Mouse (Mus musculus): ENCODE results near the gene Cbx7. TPM values are rescaled to one million over a fixed set of nuclear protein-coding genes. Genes with fewer than 3 reads are reported as not detected.

Gene Cbx7
- total and polyA plus RNA-seq, 3 experiments = 8.1 to 12.4 (median 12.1) TPM

GRCm38 (mm10) chr15:79986182-79986581 lies 15.3 kb upstream of the Cbx7 start:
- Histone ChIP-seq H3K79me2 (replicated peaks; ENCODE audit: control insufficient read depth, extremely low read depth, insufficient read depth, poor library complexity, severe bottlenecking) (no peaks in the 10 kb centered on the region), H3K4me1 (ENCODE audit: control insufficient read depth in 1 of 2, insufficient read depth in 2 of 2) (peaks cover 0 to 7% of the 10 kb centered on the region in 2 experiments; a peak in 2 of 4 replicates), H3K27ac (ENCODE audit: insufficient read depth, low read depth) (no peak overlapping the region), H3K4me2 (ENCODE audit: insufficient read depth, low read depth, poor library complexity, severe bottlenecking) (no peak overlapping the region), H3K9me3 (replicated peaks; ENCODE audit: low read length) (no peaks in the 10 kb centered on the region), H3K4me3 (replicated peaks in 1 of 3; ENCODE audit: low read depth in 2 of 3, low read length in 2 of 3, poor library complexity in 1 of 3) (no peak overlapping the region), H3K27me3 (replicated peaks) (peaks cover 9% of the 10 kb centered on the region), H3K9ac (ENCODE audit: insufficient read depth, low read depth) (no peak overlapping the region), H3K36me3 (replicated peaks in 1 of 2; ENCODE audit: control insufficient read depth in 1 of 2, insufficient read depth in 1 of 2, low read length in 1 of 2) (no peaks in the 10 kb centered on the region)
- TF ChIP-seq MAFK (IDR thresholded peaks at IDR 0.05; ENCODE audit: insufficient replicate concordance, low read length) (peak; percentile 96), SIN3A (IDR thresholded peaks at IDR 0.05; ENCODE audit: low read length) (no peak), TCF12 (IDR thresholded peaks at IDR 0.05; ENCODE audit: low read depth, low read length) (no peak)
- in situ Hi-C loops (cut with MboI; ENCODE audit: low pct_ligation_motif_present, low pct_unique_long_range_greater_than_20kb, low sequenced_read_pairs) = no loop called here
- dilution Hi-C loops (cut with MboI; ENCODE audit: extremely low pct_ligation_motif_present, extremely low pct_unique_long_range_greater_than_20kb, low sequenced_read_pairs) = no loop called here
- DNase-seq (ENCODE audit: extremely low read depth) = no peak

DNA sequence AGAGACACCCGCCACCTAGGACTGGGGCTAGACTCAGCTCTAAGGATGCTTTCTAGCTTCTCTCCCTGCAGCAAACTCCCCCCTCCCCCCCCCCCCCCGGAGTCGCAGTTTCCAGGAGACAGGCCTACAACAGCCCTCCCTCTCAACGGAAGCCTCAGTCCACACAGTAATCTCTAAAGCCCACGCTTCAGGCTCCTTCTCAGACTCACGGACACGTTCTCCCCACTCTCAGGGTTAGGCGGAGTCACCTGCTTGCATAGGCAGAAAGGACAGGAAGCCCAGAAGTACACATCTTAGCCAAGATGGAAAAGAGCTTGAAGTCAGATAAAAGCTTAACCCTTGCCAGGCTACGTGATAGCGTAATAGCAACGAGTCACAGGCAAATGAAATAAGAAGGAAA lies 14.6 kb upstream of the Cbx7 start:
- Histone ChIP-seq H3K4me3 (replicated peaks in 1 of 3; ENCODE audit: low read depth in 2 of 3, low read length in 2 of 3, poor library complexity in 1 of 3) (no peak overlapping the region), H3K27ac (ENCODE audit: insufficient read depth, low read depth) (no peak overlapping the region), H3K36me3 (replicated peaks in 1 of 2; ENCODE audit: control insufficient read depth in 1 of 2, insufficient read depth in 1 of 2, low read length in 1 of 2) (no peaks in the 10 kb centered on the region), H3K9me3 (replicated peaks; ENCODE audit: low read length) (no peaks in the 10 kb centered on the region), H3K79me2 (replicated peaks; ENCODE audit: control insufficient read depth, extremely low read depth, insufficient read depth, poor library complexity, severe bottlenecking) (no peaks in the 10 kb centered on the region), H3K27me3 (replicated peaks) (peaks cover 7% of the 10 kb centered on the region), H3K9ac (ENCODE audit: insufficient read depth, low read depth) (no peak overlapping the region), H3K4me1 (ENCODE audit: control insufficient read depth in 1 of 2, insufficient read depth in 2 of 2) (peaks cover 0 to 7% of the 10 kb centered on the region in 2 experiments; a peak in 2 of 4 replicates), H3K4me2 (ENCODE audit: insufficient read depth, low read depth, poor library complexity, severe bottlenecking) (no peak overlapping the region)
- TF ChIP-seq JUN (IDR thresholded peaks at IDR 0.05; ENCODE audit: insufficient read depth, low read depth, low read length) (no peak), TBP (conservative IDR thresholded peaks at IDR 0.05; ENCODE audit: low read depth, low read length) (no peak), MXI1 (IDR thresholded peaks at IDR 0.05; ENCODE audit: low read depth, low read length) (no peak), RCOR1 (conservative IDR thresholded peaks at IDR 0.05; ENCODE audit: low read depth, low read length) (no peak), USF2 (conservative IDR thresholded peaks at IDR 0.05; ENCODE audit: low read depth, low read length) (no peak), ZMIZ1 (IDR thresholded peaks at IDR 0.05; ENCODE audit: low read depth, low read length) (no peak), RAD21 (IDR thresholded peaks at IDR 0.05; ENCODE audit: low read depth, low read length) (no peak), MAX (IDR thresholded peaks at IDR 0.05; ENCODE audit: low read length) (no peak), GABPA (IDR thresholded peaks at IDR 0.05; ENCODE audit: insufficient replicate concordance, low read depth, low read length) (no peak), CTCF (conservative IDR thresholded peaks at IDR 0.05 in 1 of 2, IDR thresholded peaks at IDR 0.05 in 1 of 2; ENCODE audit: low read depth in 2 of 2, low read length in 2 of 2) (no peak), NRF1 (IDR thresholded peaks at IDR 0.05; ENCODE audit: low read depth, low read length) (no peak), SMC3 (IDR thresholded peaks at IDR 0.05; ENCODE audit: low read depth, low read length) (no peak)
- DNase-seq (ENCODE audit: extremely low read depth) = no peak
- in situ Hi-C loops (cut with MboI; ENCODE audit: low pct_ligation_motif_present, low pct_unique_long_range_greater_than_20kb, low sequenced_read_pairs) (no loop called here), dilution Hi-C loops (cut with MboI; ENCODE audit: extremely low pct_ligation_motif_present, extremely low pct_unique_long_range_greater_than_20kb, low sequenced_read_pairs) (no loop called here)
